Mouse (Mus musculus): ENCODE results near the gene Pth2. TPM values are rescaled to one million over a fixed set of nuclear protein-coding genes. Genes with fewer than 3 reads are reported as not detected.
"Not testable (repeated sequence)": the region's sequence is repeated elsewhere in the genome, so short reads cannot be mapped to it uniquely, and the experiment has no call there.

Gene Pth2
- total RNA-seq, 2 experiments from 2014 or later = not detected

DNA sequence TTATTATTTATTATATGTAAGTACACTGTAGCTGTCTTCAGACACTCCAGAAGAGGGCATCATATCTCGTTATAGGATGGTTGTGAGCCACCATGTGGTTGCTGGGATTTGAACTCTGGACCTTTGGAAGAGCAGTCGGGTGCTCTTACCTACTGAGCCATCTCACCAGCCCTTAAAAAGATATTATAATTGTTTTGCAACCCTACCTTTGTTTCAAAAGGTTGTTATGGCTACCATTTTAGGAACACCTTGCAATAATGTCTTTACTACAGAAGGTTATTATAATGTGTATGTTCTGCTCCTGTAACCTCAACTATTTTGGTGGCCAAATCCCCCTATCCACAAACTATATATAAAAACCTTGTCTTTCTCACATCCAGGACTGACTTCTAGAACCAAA, 27.7 kb upstream of the Pth2 start:
- not testable (repeated sequence) for DNase-seq (ENCODE audit: low spot score in 2 of 2)

DNA sequence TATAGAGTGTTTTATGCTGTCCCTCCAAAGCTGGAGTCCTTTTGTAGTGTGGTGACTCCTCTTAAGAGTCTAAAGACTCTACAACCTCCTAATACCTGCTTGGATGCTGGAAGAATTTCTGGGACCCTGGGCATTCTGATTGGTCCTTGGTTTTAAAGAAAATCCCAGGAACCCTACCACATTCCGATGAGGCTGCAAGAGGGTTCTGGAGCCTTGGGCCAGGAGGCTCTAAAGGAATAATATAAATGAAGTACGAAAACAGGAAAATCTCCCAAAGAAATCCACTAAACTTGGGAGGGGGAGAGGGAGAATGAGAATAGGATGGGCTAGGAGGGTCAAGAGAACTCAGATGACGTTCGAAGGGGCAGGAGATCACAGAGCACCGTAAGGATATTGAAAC, 27.2 kb upstream of the Pth2 start:
- no peak for DNase-seq (ENCODE audit: low spot score in 2 of 2)

- peak; percentile 97 to 99 for DNase-seq (ENCODE audit: low spot score in 2 of 2)
Observed at GRCm38 (mm10) chr7:45154096-45154992, 26.5 kb upstream of the Pth2 start, which contains the start of the genes Pih1d1 and Aldh16a1. Gene Pih1d1 (plus strand): TSS chr7:45154303. Gene Aldh16a1 (minus strand): TSS chr7:45154584.

DNA sequence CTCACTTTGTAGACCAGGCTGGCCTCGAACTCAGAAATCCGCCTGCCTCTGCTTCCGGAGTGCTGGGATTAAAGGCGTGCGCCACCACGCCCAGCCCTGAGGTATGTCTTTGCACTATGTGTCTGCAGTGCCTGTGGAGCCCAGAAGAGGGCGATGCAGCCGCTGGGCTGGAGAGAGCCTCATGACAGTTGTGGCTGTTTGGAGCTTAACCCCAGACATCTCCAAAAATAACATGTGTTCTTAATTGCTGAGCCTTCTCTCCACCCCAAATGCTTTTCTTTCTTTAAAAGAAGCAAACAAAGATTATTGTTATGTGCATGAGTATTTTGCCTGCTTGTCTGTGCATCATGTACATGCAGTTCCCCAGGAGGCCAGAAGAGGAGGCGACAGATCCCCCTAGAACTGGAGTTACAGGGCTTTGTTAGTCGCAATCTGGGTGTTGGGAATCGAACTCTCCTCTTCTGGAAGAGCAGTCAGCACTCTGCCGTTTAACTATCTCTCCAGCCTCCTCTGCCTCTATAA, 25.7 kb upstream of the Pth2 start:
- no peak for DNase-seq (ENCODE audit: low spot score in 2 of 2)

DNA sequence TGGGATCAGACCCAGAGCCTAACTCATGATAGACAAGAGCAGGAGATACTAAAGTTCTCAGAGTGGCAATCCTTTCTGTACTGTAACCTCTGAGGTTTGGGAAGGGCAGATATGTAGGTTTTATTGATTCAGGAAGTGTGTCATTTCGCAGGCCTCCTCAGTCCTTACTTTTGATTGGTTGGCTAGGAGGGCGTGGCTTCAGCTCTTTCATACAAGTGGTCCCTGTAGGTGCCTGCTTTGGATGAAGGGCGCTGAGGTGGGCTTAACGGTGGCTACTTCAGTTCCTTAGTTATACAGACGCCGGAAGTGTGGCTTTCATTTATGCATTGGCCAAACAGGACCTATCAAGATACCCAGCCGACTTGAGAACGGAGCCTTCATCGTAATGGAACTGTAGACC, 25.2 kb upstream of the Pth2 start:
- no peak for DNase-seq (ENCODE audit: low spot score in 2 of 2)

DNA sequence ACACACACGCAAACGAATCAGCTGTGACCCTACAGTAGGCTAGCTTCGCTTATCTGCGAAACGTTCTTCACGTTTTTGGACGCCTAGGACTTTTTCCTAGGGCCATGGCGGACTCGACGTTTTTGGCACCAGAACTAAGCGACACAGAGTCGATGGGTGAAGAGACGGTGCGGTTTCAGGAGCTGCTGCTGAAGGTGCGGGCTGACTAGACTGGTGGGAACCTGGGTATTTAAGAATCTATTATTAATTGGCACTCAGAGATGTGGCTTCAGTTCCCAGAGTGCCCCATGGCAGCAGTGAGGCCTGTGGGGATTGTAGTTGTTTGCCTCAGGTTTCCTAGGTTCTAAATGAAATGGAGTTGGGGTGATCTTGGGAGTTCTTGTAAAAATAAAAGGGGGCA, 24.6 kb upstream of the Pth2 start:
- DNase-seq (ENCODE audit: low spot score in 2 of 2) = no peak

GRCm38 (mm10) chr7:45157459-45157858, 23.3 kb upstream of the Pth2 start:
- DNase-seq (ENCODE audit: low spot score in 2 of 2) = no peak

GRCm38 (mm10) chr7:45158991-45159390, 21.8 kb upstream of the Pth2 start:
- DNase-seq (ENCODE audit: low spot score in 2 of 2) = no peak

DNA sequence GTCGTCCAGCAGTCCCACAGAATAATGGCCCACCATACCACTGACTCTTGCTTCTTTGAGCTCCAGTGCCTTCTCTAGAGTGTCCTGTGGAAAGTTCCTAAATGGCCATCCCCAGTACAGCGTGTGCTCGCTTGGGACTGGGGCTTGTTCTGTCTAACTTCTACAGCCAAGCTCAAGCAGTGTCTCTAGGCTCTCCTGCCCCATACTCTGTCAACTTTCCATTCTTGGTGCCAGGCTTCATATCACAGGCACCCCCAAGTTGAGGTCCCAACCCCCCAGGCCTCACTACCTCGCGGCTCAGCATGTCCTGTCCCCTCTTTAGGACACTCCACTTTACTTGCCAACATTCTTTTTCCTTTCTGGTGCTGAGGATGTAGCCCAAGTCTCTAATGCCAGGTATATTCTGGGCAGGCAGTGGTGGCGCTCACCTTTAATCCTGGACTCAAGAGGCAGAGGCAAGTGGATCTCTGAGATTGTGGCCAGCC, 20.4 kb upstream of the Pth2 start:
- no peak for DNase-seq (ENCODE audit: low spot score in 2 of 2)

- no peak for DNase-seq (ENCODE audit: low spot score in 2 of 2)
Observed at GRCm38 (mm10) chr7:45160866-45161265, 19.9 kb upstream of the Pth2 start.

GRCm38 (mm10) chr7:45161612-45162473, 19.0 kb upstream of the Pth2 start:
- DNase-seq (ENCODE audit: low spot score in 2 of 2) = peak; percentile 94 to 95

GRCm38 (mm10) chr7:45162551-45162950, 18.2 kb upstream of the Pth2 start:
- DNase-seq (ENCODE audit: low spot score in 2 of 2) = no peak

GRCm38 (mm10) chr7:45162996-45163615, 17.7 kb upstream of the Pth2 start:
- DNase-seq (ENCODE audit: low spot score in 2 of 2) = no peak

DNA sequence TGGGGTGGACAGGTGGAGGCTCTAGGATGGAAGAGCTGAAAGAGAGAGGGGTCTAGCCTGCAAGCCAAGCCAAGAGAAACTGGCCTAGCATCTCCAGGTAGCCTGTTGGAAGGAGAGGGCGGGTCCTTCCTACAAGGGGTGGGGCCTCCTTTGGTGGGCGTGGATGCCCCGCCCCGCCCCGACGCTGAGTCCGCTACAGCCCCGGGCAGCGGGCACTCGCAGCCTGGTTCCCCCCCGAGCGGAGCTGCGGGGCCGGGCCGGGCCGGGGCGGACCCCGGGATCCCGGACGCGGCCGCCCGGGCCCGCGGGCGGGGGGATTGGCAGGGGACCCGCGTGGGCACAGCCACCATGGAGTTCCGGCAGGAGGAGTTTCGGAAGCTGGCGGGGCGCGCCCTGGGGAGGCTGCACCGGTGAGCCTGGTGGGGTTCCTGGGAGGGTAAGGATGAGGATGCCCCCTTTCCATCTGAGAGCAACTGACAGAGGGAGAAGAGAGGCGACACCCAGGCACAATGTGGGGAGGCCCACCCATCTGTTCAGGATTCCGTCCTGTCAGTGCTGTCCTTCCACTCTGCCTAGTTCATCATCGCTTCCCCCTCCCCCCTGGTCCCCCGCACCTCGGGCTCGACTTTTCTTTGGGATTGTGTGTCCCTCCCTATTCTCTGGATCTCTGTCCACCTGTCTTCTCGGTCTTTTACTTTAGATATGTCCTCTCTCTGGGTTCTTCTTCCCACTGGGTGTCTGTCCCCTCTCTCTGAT, 16.9 kb upstream of the Pth2 start, which contains the start of gene Slc17a7:
Slc17a7 (plus strand) TSS at position 215 of the 756 bp plus-strand sequence.
- DNase-seq (ENCODE audit: low spot score in 2 of 2) = no peak

DNA sequence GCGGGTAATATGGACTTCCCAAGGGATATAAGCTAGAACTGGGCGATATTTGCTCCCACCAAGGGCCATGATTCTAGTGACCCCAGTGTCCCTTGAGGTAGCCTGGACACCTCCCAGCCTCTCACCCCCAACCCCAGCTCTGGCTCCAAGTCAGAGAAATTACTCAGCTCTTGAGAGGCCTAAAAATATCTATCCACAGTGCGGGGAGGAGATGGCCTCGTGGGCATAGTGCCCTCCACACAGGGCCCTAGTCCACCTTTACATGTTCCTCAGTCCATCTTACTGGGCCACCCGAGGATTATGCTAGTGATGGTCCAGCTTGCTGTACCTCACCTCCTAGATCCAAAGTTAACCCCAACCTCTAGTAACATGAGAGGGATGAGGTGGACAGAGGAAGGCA, 16.0 kb upstream of the Pth2 start:
- DNase-seq (ENCODE audit: low spot score in 2 of 2) = no peak

GRCm38 (mm10) chr7:45165701-45166100, 15.1 kb upstream of the Pth2 start:
- DNase-seq (ENCODE audit: low spot score in 2 of 2) = no peak

- peak in 1 of 2 experiments; percentile 64 for DNase-seq (ENCODE audit: low spot score in 2 of 2)
Observed at GRCm38 (mm10) chr7:45166950-45167401, 13.8 kb upstream of the Pth2 start.

DNA sequence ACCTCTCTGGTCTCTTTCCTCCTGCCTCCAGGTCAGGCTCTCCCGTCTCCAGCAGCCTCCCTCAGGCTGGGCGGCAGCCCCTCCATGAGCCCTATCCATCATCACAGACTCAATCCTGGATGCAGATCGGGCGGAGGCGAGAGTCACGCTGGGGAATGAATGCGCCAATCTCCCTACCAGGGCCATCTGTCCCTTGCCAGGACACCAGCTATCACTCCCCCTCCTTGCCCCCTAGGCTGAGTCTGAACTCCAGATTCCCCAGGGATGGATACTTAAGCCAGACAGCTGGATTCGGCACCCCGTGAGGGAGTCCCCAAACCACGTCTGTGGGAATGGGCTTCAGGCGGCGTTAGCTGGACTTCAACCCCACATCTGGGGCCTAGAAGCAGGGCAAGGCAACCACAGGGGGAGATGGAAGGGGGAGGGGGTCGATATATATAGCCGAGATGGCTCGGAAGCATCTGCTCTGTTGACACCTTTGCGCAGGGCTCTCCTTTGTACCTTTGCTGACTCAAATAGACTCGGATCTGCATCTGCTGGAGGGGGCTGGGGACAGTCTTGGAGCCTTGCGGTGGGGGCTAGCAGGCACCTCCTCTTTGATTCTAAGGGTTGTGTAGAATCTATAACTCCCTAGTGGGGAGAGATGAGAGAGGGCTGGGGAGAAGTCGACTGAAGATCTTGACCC, 12.9 kb upstream of the Pth2 start:
- DNase-seq (ENCODE audit: low spot score in 2 of 2) = peak in 1 of 2 experiments; percentile 62

GRCm38 (mm10) chr7:45168656-45169055, 12.1 kb upstream of the Pth2 start:
- no peak for DNase-seq (ENCODE audit: low spot score in 2 of 2)
